Mouse (Mus musculus) MEL (cell line): ENCODE results near the gene Timp2. TPM values are rescaled to one million over a fixed set of nuclear protein-coding genes. Genes with fewer than 3 reads are reported as not detected.

Experiments used
- DNase-seq: peaks from one replicate; pipeline ENCODE4 v3.0.0; 2011; ENCODE audit warnings: low read depth, low spot score
- H3K27ac ChIP-seq: 2 replicates; pipeline ENCODE4 v1.5.1; 2012; ENCODE audit warnings: low read depth, mild to moderate bottlenecking, control low read depth, low read length, moderate library complexity; ENCODE audit not compliant: control insufficient read depth
- H3K27me3 ChIP-seq, 2 experiments: fragments of 150-350 bp in 1 of 2; sonication (generic) in 1 of 2; 2 replicates each; pipeline ENCODE4 v1.6.1; 2012; ENCODE audit warnings: low read length in 2 of 2, mild to moderate bottlenecking in 2 of 2, improper control_type of control experiment in 1 of 2, moderate library complexity in 1 of 2; ENCODE audit not compliant: insufficient read depth in 2 of 2, control insufficient read depth in 1 of 2
- H3K36me3 ChIP-seq, 2 experiments: 2 replicates each; pipeline ENCODE4 v1.6.1; 2012 to 2014; ENCODE audit warnings: low read length in 2 of 2, improper control_type of control experiment in 1 of 2, inconsistent platforms in 1 of 2, mild to moderate bottlenecking in 1 of 2; ENCODE audit not compliant: insufficient read depth in 2 of 2, control insufficient read depth in 1 of 2
- H3K4me1 ChIP-seq, 2 experiments: fragments of 150-350 bp in 1 of 2; sonication (generic) in 1 of 2; 2 replicates each; pipeline ENCODE4 v1.6.1; 2012; ENCODE audit warnings: low read length in 2 of 2, improper control_type of control experiment in 1 of 2, mild to moderate bottlenecking in 1 of 2; ENCODE audit not compliant: insufficient read depth in 2 of 2, control insufficient read depth in 1 of 2
- H3K4me3 ChIP-seq, 2 experiments: fragments of 150-350 bp in 1 of 2; sonication (generic) in 1 of 2; 2 replicates each; pipeline ENCODE4 v1.5.1; 2012; ENCODE audit warnings: low read depth in 2 of 2, low read length in 2 of 2, mild to moderate bottlenecking in 2 of 2, moderate library complexity in 2 of 2, control low read depth in 1 of 2, improper control_type of control experiment in 1 of 2; ENCODE audit not compliant: control insufficient read depth in 1 of 2, insufficient read depth in 1 of 2
- H3K79me2 ChIP-seq: 2 replicates; pipeline ENCODE4 v1.6.1; 2012; ENCODE audit warnings: mild to moderate bottlenecking, low read length, moderate library complexity; ENCODE audit not compliant: control insufficient read depth, poor library complexity, insufficient read depth
- H3K9ac ChIP-seq: 2 replicates; pipeline ENCODE4 v1.6.1; 2012; ENCODE audit warnings: low read depth, mild to moderate bottlenecking, control low read depth, low read length, moderate library complexity; ENCODE audit not compliant: control insufficient read depth, poor library complexity, severe bottlenecking
- H3K9me3 ChIP-seq: fragments of 150-350 bp; sonication (generic); replicated peaks from 2 replicates; pipeline ENCODE4 v1.6.1; 2012; ENCODE audit warnings: mild to moderate bottlenecking, low read length, improper control_type of control experiment, moderate library complexity; ENCODE audit not compliant: insufficient read depth
- BHLHE40 ChIP-seq: IDR thresholded peaks from 2 replicates; pipeline ENCODE4 v1.6.1; 2012; ENCODE audit warnings: low read depth, mild to moderate bottlenecking, inconsistent platforms, low read length, improper control_type of control experiment, borderline replicate concordance
- CHD2 ChIP-seq: IDR thresholded peaks from 2 replicates; pipeline ENCODE4 v1.6.1; 2011; ENCODE audit warnings: low read length, improper control_type of control experiment
- CTCF ChIP-seq, 3 experiments: IDR thresholded peaks in 2 of 3; conservative IDR thresholded peaks in 1 of 3; 2 replicates each; pipeline ENCODE4 v1.5.1; 2011 to 2012; ENCODE audit warnings: low read length in 3 of 3, low read depth in 2 of 3, mild to moderate bottlenecking in 2 of 3, improper control_type of control experiment in 1 of 3, inconsistent platforms in 1 of 3, mixed read lengths in 1 of 3, moderate library complexity in 1 of 3; ENCODE audit not compliant: control insufficient read depth in 1 of 3, insufficient read depth in 1 of 3, poor library complexity in 1 of 3, severe bottlenecking in 1 of 3
- ETS1 ChIP-seq: IDR thresholded peaks from 2 replicates; pipeline ENCODE4 v1.6.1; 2012; ENCODE audit warnings: low read depth, mild to moderate bottlenecking, inconsistent platforms, low read length, improper control_type of control experiment, moderate library complexity
- GABPA ChIP-seq: IDR thresholded peaks from 2 replicates; pipeline ENCODE4 v1.6.1; 2012; ENCODE audit warnings: low read depth, mild to moderate bottlenecking, inconsistent platforms, low read length, improper control_type of control experiment, moderate library complexity
- GATA1 ChIP-seq: IDR thresholded peaks from 2 replicates; pipeline ENCODE4 v1.6.1; 2011; ENCODE audit warnings: low read depth, low read length, improper control_type of control experiment
- HCFC1 ChIP-seq: IDR thresholded peaks from 2 replicates; pipeline ENCODE4 v1.6.1; 2012; ENCODE audit warnings: low read depth, mild to moderate bottlenecking, inconsistent platforms, low read length, improper control_type of control experiment, moderate library complexity
- MAX ChIP-seq: IDR thresholded peaks from 2 replicates; pipeline ENCODE4 v1.6.1; 2011; ENCODE audit warnings: low read length, improper control_type of control experiment
- NELFE ChIP-seq: IDR thresholded peaks from 2 replicates; pipeline ENCODE4 v1.6.1; 2011; ENCODE audit warnings: low read depth, low read length, improper control_type of control experiment
- POLR2AphosphoS2 ChIP-seq: IDR thresholded peaks from 2 replicates; pipeline ENCODE4 v1.6.1; 2011; ENCODE audit warnings: low read length, improper control_type of control experiment
- RAD21 ChIP-seq: IDR thresholded peaks from 2 replicates; pipeline ENCODE4 v1.6.1; 2011; ENCODE audit warnings: mild to moderate bottlenecking, low read depth, low read length, improper control_type of control experiment
- RCOR1 ChIP-seq: IDR thresholded peaks from 2 replicates; pipeline ENCODE4 v1.6.1; 2012; ENCODE audit warnings: low read depth, mild to moderate bottlenecking, inconsistent platforms, low read length, improper control_type of control experiment
- SIN3A ChIP-seq: IDR thresholded peaks from 2 replicates; pipeline ENCODE4 v1.6.1; 2012; ENCODE audit warnings: low read length, improper control_type of control experiment, inconsistent platforms
- SMC3 ChIP-seq: IDR thresholded peaks from 2 replicates; pipeline ENCODE4 v1.6.1; 2011; ENCODE audit warnings: low read depth, low read length, improper control_type of control experiment
- TAL1 ChIP-seq: IDR thresholded peaks from 2 replicates; pipeline ENCODE4 v1.6.1; 2012; ENCODE audit warnings: mild to moderate bottlenecking, inconsistent platforms, low read length, moderate library complexity, mixed read lengths
- TBP ChIP-seq: IDR thresholded peaks from 2 replicates; pipeline ENCODE4 v1.8.0; 2011; ENCODE audit warnings: low read depth, low read length, improper control_type of control experiment
- TCF12 ChIP-seq: IDR thresholded peaks from 2 replicates; pipeline ENCODE4 v1.6.1; 2014; ENCODE audit warnings: low read depth, mild to moderate bottlenecking, inconsistent platforms, low read length, improper control_type of control experiment, moderate library complexity
- UBTF ChIP-seq: IDR thresholded peaks from 2 replicates; pipeline ENCODE4 v1.6.1; 2012; ENCODE audit warnings: low read depth, mild to moderate bottlenecking, inconsistent platforms, low read length, improper control_type of control experiment, moderate library complexity, borderline replicate concordance; ENCODE audit not compliant: insufficient read depth
- USF2 ChIP-seq, 2 experiments: IDR thresholded peaks; 2 replicates each; pipeline ENCODE4 v1.6.1; 2011 to 2012; ENCODE audit warnings: improper control_type of control experiment in 2 of 2, low read length in 2 of 2, borderline replicate concordance in 1 of 2, inconsistent platforms in 1 of 2, low read depth in 1 of 2, mild to moderate bottlenecking in 1 of 2; ENCODE audit not compliant: insufficient read depth in 1 of 2
- ZKSCAN1 ChIP-seq: IDR thresholded peaks from 2 replicates; pipeline ENCODE4 v1.6.1; 2012; ENCODE audit warnings: low read depth, mild to moderate bottlenecking, inconsistent platforms, low read length, improper control_type of control experiment, moderate library complexity
- polyA plus RNA-seq, 2 experiments: library from polyadenylated mRNA; stranded (reverse) in 1 of 2; unstranded in 1 of 2; fragments of >175 nt in 1 of 2; fragments of >200 nt in 1 of 2; gene quantifications; 2 replicates each; pipeline versions ENCODE4 v1.2.1 to v1.2.4; 2012; ENCODE audit warnings: low replicate concordance in 2 of 2, low read depth in 1 of 2; ENCODE audit not compliant: insufficient read length in 2 of 2, insufficient read depth in 1 of 2, missing spikeins in 1 of 2
- total RNA-seq: library from RNA; depleted of rRNA; stranded (reverse); fragments of 300-350 nt; gene quantifications from 2 replicates; pipeline ENCODE4 v1.2.3, GENCODE M21; 2012

Gene Timp2
- total and polyA plus RNA-seq, 3 experiments, result not detected

- no peaks in the 10 kb centered on the region for H3K4me1 ChIP-seq
- no peak for TF ChIP-seq SIN3A
- TF ChIP-seq HCFC1, result no peak
- no peak for TF ChIP-seq BHLHE40
- no peak for TF ChIP-seq NELFE
- TF ChIP-seq GATA1, result no peak
- TF ChIP-seq CHD2, result no peak
- TF ChIP-seq TBP, result no peak
- TF ChIP-seq RAD21, result no peak
- TF ChIP-seq USF2 (IDR thresholded peaks at IDR 0.05; ENCODE audit: borderline replicate concordance in 1 of 2, insufficient read depth in 1 of 2, low read depth in 1 of 2, low read length in 2 of 2), result no peak
- no peak for TF ChIP-seq UBTF
- TF ChIP-seq CTCF (IDR thresholded peaks at IDR 0.05 in 2 of 3, conservative IDR thresholded peaks at IDR 0.05 in 1 of 3; ENCODE audit: control insufficient read depth in 1 of 3, insufficient read depth in 1 of 3, low read depth in 2 of 3, low read length in 3 of 3, poor library complexity in 1 of 3, severe bottlenecking in 1 of 3), result no peak
- TF ChIP-seq TAL1, result no peak
- TF ChIP-seq SMC3, result no peak
- no peak for TF ChIP-seq GABPA
- no peak for TF ChIP-seq MAX
- no peak for TF ChIP-seq RCOR1
- no peak for TF ChIP-seq POLR2AphosphoS2
- no peak for TF ChIP-seq ETS1
- TF ChIP-seq ZKSCAN1, result no peak
- no peak for TF ChIP-seq TCF12
- H3K4me3 ChIP-seq, result no peak overlapping the region
- DNase-seq, result peak; percentile 26
- H3K9ac ChIP-seq, result no peak overlapping the region
- H3K27ac ChIP-seq, result no peak overlapping the region
- peaks cover 18 to 27% of the 10 kb centered on the region in 2 experiments for H3K27me3 ChIP-seq
- H3K36me3 ChIP-seq, result no peaks in the 10 kb centered on the region
- H3K9me3 ChIP-seq, result no peaks in the 10 kb centered on the region
- H3K79me2 ChIP-seq, result no peaks in the 10 kb centered on the region
These were observed 56.7 kb downstream of the Timp2 start for GRCm38 (mm10) chr11:118298810-118299209.

GRCm38 (mm10) chr11:118297967-118298366, 57.6 kb downstream of the Timp2 start:
- H3K4me3 ChIP-seq, result no peak overlapping the region
- H3K79me2 ChIP-seq, result no peaks in the 10 kb centered on the region
- no peaks in the 10 kb centered on the region for H3K9me3 ChIP-seq
- no peaks in the 10 kb centered on the region for H3K4me1 ChIP-seq
- H3K27me3 ChIP-seq, result peaks cover 14 to 25% of the 10 kb centered on the region in 2 experiments
- no peak for DNase-seq
- no peaks in the 10 kb centered on the region for H3K36me3 ChIP-seq
- H3K9ac ChIP-seq, result no peak overlapping the region
- H3K27ac ChIP-seq, result no peak overlapping the region
- TF ChIP-seq CTCF (IDR thresholded peaks at IDR 0.05 in 2 of 3, conservative IDR thresholded peaks at IDR 0.05 in 1 of 3; ENCODE audit: control insufficient read depth in 1 of 3, insufficient read depth in 1 of 3, low read depth in 2 of 3, low read length in 3 of 3, poor library complexity in 1 of 3, severe bottlenecking in 1 of 3) (peak in 2 of 3 experiments; percentile 25 to 29; a peak in 3 of 6 replicates), CHD2 (no peak)
